Mouse (Mus musculus) T-helper 2 cell (primary cell): ENCODE measurements at regions not wholly inside any gene's neighbourhood (a gene's known extent, or its start where the extent isn't known, plus 50 kb on each side); places are given as distances from the start of the nearest gene placed in this dataset.

Source experiments
- in situ Hi-C: fragments of 300-600 bp; cut with MboI, MseI; formaldehyde crosslinking; loops from one replicate; pipeline ENCODE4 v1.15.1; 2025; ENCODE audit warnings: high pct_unique_total_duplicates

- in situ Hi-C loops: no loop called here
Observed at GRCm38 (mm10) chr2:159096667-159097066, 302.1 kb downstream of the Dhx35 start.

GRCm38 (mm10) chr2:159134042-159134441, 339.4 kb downstream of the Dhx35 start:
- in situ Hi-C loops: no loop called here

- in situ Hi-C loops: no loop called here
Observed at GRCm38 (mm10) chr2:159138603-159139002, 344.0 kb downstream of the Dhx35 start.

GRCm38 (mm10) chr2:159145980-159146379, 351.4 kb downstream of the Dhx35 start:
- in situ Hi-C loops: no loop called here

GRCm38 (mm10) chr2:159163985-159164384, 369.4 kb downstream of the Dhx35 start:
- in situ Hi-C loops: no loop called here

- in situ Hi-C loops: no loop called here
Observed at GRCm38 (mm10) chr2:159168553-159169064, 374.0 kb downstream of the Dhx35 start.

- in situ Hi-C loops: no loop called here
Observed at GRCm38 (mm10) chr2:159196156-159196555, 401.5 kb downstream of the Dhx35 start.

GRCm38 (mm10) chr2:159232266-159232665, 437.7 kb downstream of the Dhx35 start:
- in situ Hi-C loops: no loop called here

GRCm38 (mm10) chr2:159235000-159235399, 440.4 kb downstream of the Dhx35 start:
- in situ Hi-C loops: no loop called here

- in situ Hi-C loops: no loop called here
Observed at GRCm38 (mm10) chr2:159250065-159250464, 455.5 kb downstream of the Dhx35 start.

- in situ Hi-C loops: no loop called here
Observed at GRCm38 (mm10) chr2:159250993-159251665, 456.5 kb downstream of the Dhx35 start.

GRCm38 (mm10) chr2:159270221-159271080, 475.8 kb downstream of the Dhx35 start:
- in situ Hi-C loops: loop anchor here (10.0 kb wide), 1 partner anchor 514 kb away; no protein-coding TSS in a partner anchor

- in situ Hi-C loops: loop anchor here (10.0 kb wide), 1 partner anchor 506 kb away; no protein-coding TSS in a partner anchor
Observed at GRCm38 (mm10) chr2:159278896-159279295, 484.3 kb downstream of the Dhx35 start.

GRCm38 (mm10) chr2:159281558-159282320, 487.1 kb downstream of the Dhx35 start:
- in situ Hi-C loops: no loop called here

- in situ Hi-C loops: no loop called here
Observed at GRCm38 (mm10) chr2:159284100-159284499, 489.5 kb downstream of the Dhx35 start.

GRCm38 (mm10) chr2:159284525-159285189, 490.1 kb downstream of the Dhx35 start:
- in situ Hi-C loops: no loop called here

- in situ Hi-C loops: no loop called here
Observed at GRCm38 (mm10) chr2:159287996-159288563, 493.5 kb downstream of the Dhx35 start.

- in situ Hi-C loops: no loop called here
Observed at GRCm38 (mm10) chr2:159290081-159290480, 495.5 kb downstream of the Dhx35 start.

- in situ Hi-C loops: no loop called here
Observed at GRCm38 (mm10) chr2:159307001-159307400, 512.4 kb downstream of the Dhx35 start.

GRCm38 (mm10) chr2:159334711-159335110, 540.1 kb downstream of the Dhx35 start:
- in situ Hi-C loops: no loop called here

GRCm38 (mm10) chr2:159336646-159337045, 542.0 kb downstream of the Dhx35 start:
- in situ Hi-C loops: no loop called here
